8 mouse cellular contexts compared by ENCODE assay signal in the genomic region with DNA sequence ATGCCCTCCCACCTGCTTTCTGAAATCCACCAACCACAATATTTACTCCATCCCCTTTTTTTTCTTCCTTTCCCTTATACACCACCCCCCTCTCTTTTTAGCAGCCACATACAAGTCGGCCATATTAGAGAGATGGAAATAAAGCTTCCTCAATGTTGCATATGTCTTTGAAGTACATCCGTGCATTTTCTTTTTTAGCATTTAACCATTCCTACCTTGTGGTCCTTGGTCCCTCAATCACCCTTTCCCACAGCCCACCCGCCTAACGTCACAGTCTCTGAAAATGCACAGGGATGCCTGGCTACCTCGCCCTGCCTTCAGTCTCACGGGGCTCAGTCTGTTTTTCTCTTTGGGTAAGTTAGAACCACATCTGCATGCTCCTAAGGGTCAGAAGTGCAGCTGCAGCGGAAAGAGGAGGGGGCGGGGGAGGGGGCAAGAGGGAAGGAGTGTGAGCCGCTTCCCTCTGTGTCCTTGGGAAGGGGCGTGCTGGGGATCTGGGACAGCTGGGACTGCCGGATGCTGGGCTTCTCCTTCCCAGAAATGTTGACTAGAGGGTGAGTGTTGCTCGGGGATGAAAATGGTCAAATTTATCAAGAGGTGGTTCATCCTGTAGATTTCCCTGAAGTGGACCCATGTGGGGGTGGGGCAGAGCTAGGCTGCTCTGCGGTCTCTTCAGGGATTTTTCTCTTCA. TPM values are rescaled to one million over a fixed set of nuclear protein-coding genes. Genes with fewer than 3 reads are reported as not detected.
DNase-seq lines count a peak whose midpoint lies in the region; ATAC-seq and TF ChIP-seq lines count a peak whose summit lies in the region.

A gene (plus strand): TSS at position 42 of the 691 bp plus-strand sequence.

- peak within 1 kb of the TSS; percentile 51 for H3K9ac ChIP-seq in heart, embryonic 15.5 days
- peak within 1 kb of the TSS; percentile 23; the same call in 1 of the 2 replicates for H3K9ac ChIP-seq in ES-E14 (ENCODE audit: insufficient read depth, low read depth, low read length, poor library complexity, severe bottlenecking)
- H3K9ac ChIP-seq in intestine, embryonic 15.5 days: peak within 1 kb of the TSS; percentile 53
- peak within 1 kb of the TSS; percentile 80 for H3K9ac ChIP-seq in midbrain, embryonic 12.5 days (replicated peaks)

- DNase-seq in heart, postnatal 4 days: no peak
- DNase-seq in ES-E14 (ENCODE audit: low read depth, low spot score): no peak
- DNase-seq in embryo, embryonic 10 days (ENCODE audit: low spot score): peak; percentile 41
- DNase-seq in urinary bladder, adult 2 months (ENCODE audit: low spot score): no peak

- no peak for ATAC-seq in heart, embryonic 15.5 days (replicated peaks; ENCODE audit: insufficient number of reproducible peaks, insufficient read depth, low FRiP score, low read depth)
- no peak for ATAC-seq in intestine, embryonic 15.5 days
- ATAC-seq in midbrain, embryonic 12.5 days (ENCODE audit: low FRiP score, low read depth): no peak
- no peak for ATAC-seq in erythroid progenitor cell, adult 5-6 weeks (replicated peaks; ENCODE audit: low FRiP score, poor library complexity, severe bottlenecking)

- H3K27ac ChIP-seq in heart, embryonic 15.5 days: peak within 1 kb of the TSS; percentile 29
- no peak within 1 kb of the TSS for H3K27ac ChIP-seq in ES-E14 (ENCODE audit: insufficient read depth, low read depth, low read length, poor library complexity, severe bottlenecking)
- peak within 1 kb of the TSS; percentile 60; the same call in 1 of the 2 replicates for H3K27ac ChIP-seq in intestine, embryonic 15.5 days
- H3K27ac ChIP-seq in midbrain, embryonic 12.5 days (replicated peaks): peak within 1 kb of the TSS; percentile 72

- WGBS in heart, embryonic 15.5 days: under 1% methylated on average over 13 of the region's 13 CpGs
- 2% methylated on average over 13 of the region's 13 CpGs for WGBS in intestine, embryonic 15.5 days
- 2% methylated on average over 13 of the region's 13 CpGs for WGBS in midbrain, embryonic 12.5 days

- no peaks in the 10 kb centered on the region for H3K36me3 ChIP-seq in heart, embryonic 15.5 days
- no peaks in the 10 kb centered on the region for H3K36me3 ChIP-seq in ES-E14 (ENCODE audit: control insufficient read depth, insufficient read depth, low read length, poor library complexity, severe bottlenecking)
- no peaks in the 10 kb centered on the region for H3K36me3 ChIP-seq in intestine, embryonic 15.5 days
- H3K36me3 ChIP-seq in midbrain, embryonic 12.5 days: no peaks in the 10 kb centered on the region

- in situ Hi-C loops in ES-E14 (cut with MboI; ENCODE audit: low sequenced_read_pairs in 2 of 2, unreplicated experiment in 2 of 2): no loop called here

- H3K4me1 ChIP-seq in heart, embryonic 15.5 days (replicated peaks): peaks cover 18% of the 10 kb centered on the region
- H3K4me1 ChIP-seq in ES-E14 (ENCODE audit: control insufficient read depth in 2 of 2, insufficient read depth in 2 of 2, low read length in 2 of 2, poor library complexity in 1 of 2): peaks cover 0 to 7% of the 10 kb centered on the region in 2 experiments; a peak in 1 of 4 replicates
- peaks cover 24% of the 10 kb centered on the region for H3K4me1 ChIP-seq in intestine, embryonic 15.5 days (replicated peaks)
- peaks cover 23% of the 10 kb centered on the region for H3K4me1 ChIP-seq in midbrain, embryonic 12.5 days

- no peaks in the 10 kb centered on the region for H3K9me3 ChIP-seq in heart, embryonic 15.5 days (replicated peaks)
- no peaks in the 10 kb centered on the region for H3K9me3 ChIP-seq in ES-E14 (ENCODE audit: control insufficient read depth, insufficient read depth, low read depth, low read length)
- no peaks in the 10 kb centered on the region for H3K9me3 ChIP-seq in intestine, embryonic 15.5 days
- H3K9me3 ChIP-seq in midbrain, embryonic 12.5 days: no peaks in the 10 kb centered on the region

- peak within 1 kb of the TSS; percentile 72 for H3K4me2 ChIP-seq in heart, embryonic 15.5 days
- peak within 1 kb of the TSS; percentile 62 for H3K4me2 ChIP-seq in intestine, embryonic 15.5 days (replicated peaks)
- peak within 1 kb of the TSS; percentile 63 for H3K4me2 ChIP-seq in midbrain, embryonic 12.5 days (replicated peaks)

- peaks cover 11% of the 10 kb centered on the region for H3K27me3 ChIP-seq in heart, embryonic 15.5 days
- H3K27me3 ChIP-seq in intestine, embryonic 15.5 days (replicated peaks): no peaks in the 10 kb centered on the region
- peaks cover 25% of the 10 kb centered on the region for H3K27me3 ChIP-seq in midbrain, embryonic 12.5 days

- peak within 1 kb of the TSS; percentile 56 for H3K4me3 ChIP-seq in heart, embryonic 15.5 days
- H3K4me3 ChIP-seq in ES-E14 (ENCODE audit: insufficient read depth in 1 of 2, low read depth in 1 of 2, low read length in 2 of 2, poor library complexity in 1 of 2, severe bottlenecking in 1 of 2): peak within 1 kb of the TSS; percentile 44 to 54
- H3K4me3 ChIP-seq in intestine, embryonic 15.5 days (replicated peaks): peak within 1 kb of the TSS; percentile 50
- H3K4me3 ChIP-seq in midbrain, embryonic 12.5 days: peak within 1 kb of the TSS; percentile 60

TF ChIP-seq in ES-E14, 5 proteins besides CTCF, POLR2A, EP300 and RAD21:
- TF ChIP-seq HCFC1 (IDR thresholded peaks at IDR 0.05; ENCODE audit: borderline replicate concordance, insufficient read depth, low read length) (no peak), CHD2 (IDR thresholded peaks at IDR 0.05; ENCODE audit: low read depth, low read length) (no peak), ZNF384 (IDR thresholded peaks at IDR 0.05; ENCODE audit: low read depth, low read length) (peak; percentile 88), ZC3H11A (IDR thresholded peaks at IDR 0.05; ENCODE audit: borderline replicate concordance, low read depth, low read length) (no peak), MAFK (IDR thresholded peaks at IDR 0.05; ENCODE audit: insufficient read depth, low read depth, low read length) (no peak)

RNA-seq across cellular contexts. Expression of the gene that starts here (rescaled TPM):
- polyA plus RNA-seq in heart, embryonic 15.5 days (2015; fragmentation: Nextera tagmentation; extraction: Ambion mirVana): 1.2 and 2.6 TPM in 2 replicates
- under 1 TPM; 0.56 to 0.64 TPM for total RNA-seq in heart, postnatal 4 days (2021)
- total RNA-seq in ES-E14 (2012; rRNA removed): 1.1 and 1.7 TPM in 2 replicates
- 2.7 and 3.0 TPM in 2 replicates for polyA plus RNA-seq in intestine, embryonic 15.5 days (2015; fragmentation: Nextera tagmentation; extraction: Ambion mirVana)
- 4.2 and 4.3 TPM in 2 replicates for polyA plus RNA-seq in midbrain, embryonic 12.5 days (2016; fragmentation: Nextera tagmentation; extraction: Ambion mirVana)
- total RNA-seq in erythroid progenitor cell, adult 5-6 weeks (2015; ENCODE audit: low replicate concordance): not detected in 2 replicates
- under 0.01 TPM in 1 of 2 replicates, not detected in the other for total RNA-seq in erythroid progenitor cell, adult 5-6 weeks (2017; ENCODE audit: low replicate concordance)
- 0.33 and 0.44 TPM in 2 replicates for polyA plus RNA-seq in urinary bladder, adult 2 months (2012; rRNA removed)

Comparison
In these comparisons a context has a peak if more than half of its experiments do, and no peak if none do; other contexts are left out.
1. H3K9ac ChIP-seq: peak in every context shown above with its lines; median percentile 80 in midbrain, embryonic 12.5 days; 53 in intestine, embryonic 15.5 days; 51 in heart, embryonic 15.5 days; 23 in ES-E14.